Mouse (Mus musculus) induced T-regulatory cell, adult 2 months (primary cell): ENCODE results near the gene Ephb1.

Experiments used
- DNase-seq: peaks from one replicate; pipeline ENCODE4 v3.0.0-alpha.2; 2012; ENCODE audit warnings: low read depth

The Ephb1 gene

DNA sequence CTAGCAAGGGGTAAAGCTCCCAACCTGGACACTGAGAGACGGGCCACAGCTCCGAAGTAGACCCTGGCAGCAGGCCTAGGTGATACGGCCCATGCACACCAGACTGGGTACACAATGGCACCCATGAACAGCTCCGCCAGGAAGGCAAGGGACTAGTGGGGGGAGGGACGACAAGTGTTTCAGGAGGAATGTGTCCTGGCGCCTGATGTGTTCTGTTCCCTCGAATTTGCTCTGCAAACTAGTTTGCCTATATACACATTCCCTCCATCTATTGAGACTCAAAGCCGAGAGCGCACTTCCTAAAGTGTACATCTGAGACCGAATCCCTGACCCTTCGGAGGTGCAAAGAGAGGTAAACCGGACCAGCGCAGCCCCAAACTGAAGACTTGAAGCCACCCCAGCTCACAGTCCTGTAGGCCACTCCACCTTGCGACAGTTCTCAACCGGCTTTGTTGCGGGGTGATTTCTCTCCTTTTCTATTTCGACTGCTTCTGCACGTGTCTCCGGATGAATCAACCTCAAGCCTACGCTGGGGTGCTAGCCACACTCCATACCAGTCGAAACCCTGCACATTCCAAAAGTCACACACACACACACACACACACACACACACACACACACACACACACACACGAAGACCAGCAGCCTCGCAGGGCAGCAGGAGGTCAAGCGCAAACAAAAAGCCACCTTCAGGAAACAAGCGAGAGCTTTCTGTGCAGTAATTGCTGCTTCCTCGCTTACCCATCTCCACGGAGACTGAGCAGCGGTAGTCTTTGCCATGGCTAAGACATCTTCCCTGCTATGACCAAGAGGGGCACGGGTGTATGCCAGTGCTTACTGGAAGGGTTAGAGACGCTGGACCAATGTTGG lies 2.1 kb downstream of the Ephb1 start:
- no peak for DNase-seq

DNA sequence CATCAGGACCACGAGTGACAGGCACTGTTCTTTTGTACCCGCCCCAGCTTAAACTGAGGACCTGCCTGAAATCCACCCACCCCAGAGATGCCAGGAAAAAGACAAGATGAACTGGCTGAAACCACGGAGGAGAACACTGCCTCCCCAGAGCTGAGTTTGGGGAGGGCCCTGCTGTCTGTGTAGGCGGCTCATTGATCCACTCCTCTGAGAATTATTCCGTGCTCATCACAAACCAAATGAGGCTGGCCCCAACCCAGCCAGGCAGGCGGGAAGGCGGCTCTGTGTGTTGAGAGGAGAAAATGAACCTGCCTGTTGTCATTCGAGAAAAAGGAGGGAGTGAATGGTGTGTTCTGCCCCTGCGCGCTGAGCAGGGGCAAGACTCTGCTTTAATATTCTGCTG lies 2.8 kb downstream of the Ephb1 start:
- no peak for DNase-seq

DNA sequence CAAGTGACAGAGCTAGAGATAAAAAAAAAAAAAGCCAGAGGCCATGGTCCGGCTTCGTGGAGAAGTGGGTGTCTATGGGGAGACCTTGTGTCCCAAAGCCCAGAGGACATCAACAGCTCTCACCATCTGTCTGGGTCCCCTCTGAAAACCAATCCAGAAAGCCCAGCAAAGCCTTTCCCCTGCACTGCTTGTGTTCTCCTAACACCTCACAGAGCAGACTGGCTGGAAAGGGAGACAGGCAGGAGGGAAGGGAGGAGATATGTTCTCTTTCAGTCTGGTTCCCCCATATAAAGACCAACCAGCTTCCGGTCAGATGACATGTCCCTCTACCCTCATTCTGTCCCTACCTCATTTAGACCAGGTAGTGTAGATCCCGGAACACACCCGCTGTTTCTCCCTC lies 3.3 kb downstream of the Ephb1 start:
- no peak for DNase-seq

DNA sequence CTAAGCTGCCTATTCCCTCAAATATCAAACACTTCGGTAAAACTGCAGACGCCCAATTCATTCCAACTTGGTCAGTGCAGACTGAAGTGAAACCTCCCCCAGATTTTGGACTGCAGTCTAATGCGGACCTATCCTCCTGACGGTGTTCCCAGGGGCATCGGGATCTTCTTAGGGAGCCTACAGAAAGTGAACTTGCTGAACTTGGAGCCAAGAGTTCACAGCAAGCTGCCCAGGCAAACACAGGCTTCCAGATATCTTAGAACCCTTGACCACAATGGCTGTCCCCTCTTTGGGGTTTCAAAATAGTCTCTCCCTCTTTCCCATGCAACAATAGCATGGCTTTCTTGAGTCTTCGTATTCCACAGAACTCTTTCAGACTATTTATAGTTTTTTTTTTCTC lies 3.8 kb downstream of the Ephb1 start:
- no peak for DNase-seq

DNA sequence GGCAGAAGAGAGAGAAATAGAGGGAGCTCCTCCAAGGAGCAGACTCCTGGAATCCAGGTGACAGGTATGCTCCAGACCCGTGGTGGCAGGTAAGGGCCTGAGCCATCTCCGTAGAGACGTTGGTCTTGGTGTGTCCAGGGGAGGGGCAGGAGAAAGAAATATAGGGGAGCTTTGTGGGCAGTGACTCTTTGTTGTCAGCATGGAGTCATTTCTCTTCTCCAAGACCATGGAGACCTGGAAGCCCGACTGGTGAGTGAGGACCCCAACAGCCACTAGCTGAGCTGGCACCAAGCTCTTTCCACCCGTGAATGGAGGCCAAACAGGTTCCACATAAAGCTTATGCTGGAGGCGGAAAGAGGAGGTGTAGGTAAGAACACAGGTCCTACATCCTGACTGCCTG lies 4.4 kb downstream of the Ephb1 start:
- no peak for DNase-seq

DNA sequence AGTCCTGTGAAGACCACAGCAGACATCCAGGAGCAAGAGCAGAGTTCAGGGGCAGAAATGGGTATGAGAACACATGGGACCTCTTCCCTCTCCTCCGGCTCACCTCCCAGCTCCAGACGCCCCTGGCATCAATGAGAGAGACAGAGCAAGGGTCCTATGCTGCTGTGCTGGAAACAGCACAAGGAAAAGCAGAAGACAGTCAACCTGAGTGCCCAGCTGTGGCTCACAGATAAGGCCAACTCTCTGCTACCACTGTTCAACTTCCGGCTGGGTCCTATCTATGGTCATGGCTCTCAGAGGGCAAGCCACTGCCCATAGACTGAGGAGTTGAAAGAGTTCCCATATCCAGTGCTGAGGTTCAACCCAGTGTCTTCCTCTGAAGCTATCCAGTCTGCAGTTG lies 7.7 kb downstream of the Ephb1 start:
- DNase-seq: no peak

DNA sequence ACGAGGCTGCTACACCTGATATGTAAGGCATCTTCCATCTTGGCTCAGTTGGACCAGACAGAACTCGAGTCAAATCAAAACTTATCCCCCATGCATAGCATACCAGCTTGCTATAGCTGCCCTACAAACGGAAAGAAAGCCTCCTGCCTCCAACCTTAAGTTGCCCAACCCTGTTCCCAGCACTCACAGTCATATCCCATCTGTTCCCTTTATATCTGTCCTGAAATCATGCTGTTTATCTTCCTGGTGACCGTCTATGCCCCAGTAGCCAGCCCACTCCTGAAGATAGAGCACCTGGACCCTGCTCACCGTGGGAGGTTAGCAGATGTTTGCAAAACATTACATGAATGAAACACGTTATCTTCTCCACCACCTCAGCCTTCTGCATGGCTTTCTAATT lies 9.0 kb downstream of the Ephb1 start:
- DNase-seq: no peak

DNA sequence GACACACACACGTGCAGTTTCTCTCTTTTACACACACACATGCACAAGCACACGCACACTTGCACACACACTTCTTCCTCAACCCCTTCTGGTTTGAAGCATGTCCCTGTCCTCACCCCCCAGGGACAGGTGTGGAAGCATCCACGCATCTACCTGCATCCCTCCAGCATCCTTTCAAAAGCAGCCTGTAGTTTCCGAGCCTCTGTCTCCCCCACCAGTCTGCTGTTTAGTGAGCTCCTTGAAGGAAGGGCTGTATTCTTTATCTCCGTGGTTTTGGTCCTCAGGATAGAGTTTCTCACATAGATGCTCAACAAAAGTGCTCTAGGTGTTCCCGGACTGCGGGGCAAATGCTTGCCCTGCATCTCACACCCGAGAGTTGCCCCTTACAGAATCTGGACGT lies 9.4 kb downstream of the Ephb1 start:
- DNase-seq: no peak

DNA sequence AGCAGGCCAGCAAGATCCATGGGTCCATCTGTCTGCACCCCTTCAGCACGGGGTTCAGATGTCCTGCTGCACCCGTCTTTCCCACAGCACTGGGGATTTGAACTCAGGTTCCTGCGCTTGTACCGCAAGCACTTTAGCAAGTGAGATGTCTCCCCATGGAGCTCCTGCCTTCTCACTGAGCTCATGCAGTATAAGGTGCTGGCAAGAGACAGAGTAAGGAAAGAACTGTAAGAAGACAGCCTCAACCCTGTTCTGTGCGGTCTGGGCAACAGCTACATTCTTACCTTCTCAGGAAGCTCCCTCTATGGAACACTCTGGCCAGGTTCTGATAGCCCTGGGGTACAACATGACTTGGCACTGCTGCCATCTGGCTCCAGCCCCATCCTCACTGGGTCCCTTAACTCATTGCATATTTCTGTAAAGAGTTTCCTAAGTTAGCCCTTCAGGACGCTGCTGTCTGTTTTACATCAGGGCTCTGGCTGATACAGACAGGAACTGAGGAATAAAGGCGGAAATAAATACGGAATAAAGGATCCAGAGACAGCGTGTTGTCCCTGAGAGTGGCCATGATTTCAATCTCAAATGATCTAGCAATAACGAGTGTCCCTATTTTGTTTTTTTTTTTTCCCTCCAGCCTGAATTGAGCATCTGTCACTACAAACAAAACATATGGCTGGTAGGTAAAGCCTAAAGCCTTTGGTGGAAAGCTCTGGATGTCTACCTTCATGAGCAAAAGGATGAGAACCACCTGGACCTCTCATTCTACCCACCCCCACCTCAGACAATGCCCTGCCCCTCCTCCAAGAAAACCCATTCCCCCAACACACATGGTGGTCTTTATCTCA lies 10.2 kb downstream of the Ephb1 start:
- no peak for DNase-seq

DNA sequence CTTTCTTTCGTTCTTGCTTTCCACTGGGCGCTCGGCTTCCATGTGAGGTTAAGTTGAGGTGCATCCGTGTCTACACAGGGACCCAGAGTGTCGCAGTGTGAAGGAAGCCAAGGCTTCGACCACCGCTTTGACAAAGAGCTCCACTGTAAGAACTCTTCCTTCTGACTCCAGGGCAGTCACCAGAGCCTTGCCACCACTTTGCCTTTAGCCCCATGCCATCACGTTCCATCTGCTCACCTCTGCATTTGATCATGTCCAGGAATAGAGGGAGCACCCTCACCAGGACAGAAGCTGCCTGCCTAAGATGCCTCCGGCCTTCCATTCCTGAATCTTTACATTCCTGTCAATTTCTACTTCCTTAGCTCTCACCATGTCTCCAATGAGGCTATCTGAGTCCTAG lies 11.4 kb downstream of the Ephb1 start:
- no peak for DNase-seq

DNA sequence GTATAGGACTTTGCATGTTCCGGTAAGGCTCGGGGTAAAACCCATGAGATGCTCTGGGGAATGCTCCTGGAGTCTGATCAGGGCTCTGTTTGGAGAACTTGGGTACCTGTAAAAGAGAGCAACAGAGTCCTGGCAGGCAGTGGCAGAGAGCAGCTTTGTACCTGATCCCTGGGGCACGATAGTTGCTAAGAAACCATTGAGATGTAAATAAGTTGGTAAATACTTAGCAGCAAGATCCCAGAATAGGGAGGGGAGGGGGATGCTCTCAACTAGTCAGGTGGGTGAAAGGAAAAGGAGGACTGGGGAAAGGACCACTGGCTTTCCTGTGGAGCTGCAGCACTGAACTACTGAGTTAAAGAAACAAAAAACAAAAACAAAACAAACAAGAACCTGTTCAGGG lies 12.5 kb downstream of the Ephb1 start:
- no peak for DNase-seq

DNA sequence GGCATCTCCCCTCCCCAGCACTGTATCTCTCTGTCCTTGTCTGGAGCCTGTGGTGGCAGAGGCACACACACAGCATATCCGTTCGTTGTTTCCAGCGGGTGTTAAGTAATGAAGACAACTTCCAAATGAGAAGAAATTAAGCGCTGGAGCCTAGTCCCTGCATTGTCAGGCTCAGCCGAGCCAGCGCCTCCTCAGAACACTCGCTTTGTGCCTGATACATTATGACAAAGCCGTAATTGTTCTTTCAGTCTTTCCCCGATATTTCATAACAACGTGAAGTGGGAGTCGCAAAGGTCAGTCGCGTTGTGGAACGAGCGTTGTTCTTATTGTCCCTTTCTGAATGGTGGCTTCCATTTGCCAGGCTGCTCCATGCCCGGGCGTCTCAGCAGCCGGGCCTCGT lies 13.7 kb downstream of the Ephb1 start:
- DNase-seq: no peak

DNA sequence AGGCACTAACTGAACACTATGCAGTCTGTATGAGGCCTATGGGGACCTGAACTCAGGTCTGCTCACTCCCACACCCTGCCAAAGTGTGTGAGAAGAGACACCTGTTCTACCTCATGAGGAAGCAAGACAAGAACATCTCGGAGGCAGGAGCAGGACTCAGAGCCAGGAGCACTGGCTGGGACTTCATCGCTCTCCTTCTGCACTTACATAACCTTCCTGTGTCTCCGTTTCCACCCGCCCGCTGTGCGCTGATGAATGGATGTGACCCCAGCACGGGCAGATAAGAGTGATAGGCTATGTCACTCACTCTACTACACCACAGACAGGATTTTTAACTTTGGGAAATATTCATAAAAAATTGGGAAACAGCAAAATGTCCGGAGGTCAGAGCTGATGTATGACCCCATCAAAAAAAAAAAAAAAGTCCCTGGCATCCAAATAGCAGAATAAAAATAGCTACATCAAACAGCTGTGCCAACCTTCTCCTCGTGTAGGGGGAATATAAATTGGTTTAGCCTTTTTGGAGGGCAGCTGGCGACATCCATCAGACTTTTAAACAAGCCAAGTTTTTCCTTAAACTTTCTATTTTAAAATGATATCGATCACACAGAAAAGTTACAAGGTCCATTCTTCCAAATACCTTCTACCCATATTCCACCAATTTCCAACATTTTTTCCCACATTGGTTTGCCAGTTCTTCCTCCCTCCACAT lies 18.8 kb downstream of the Ephb1 start:
- DNase-seq: no peak

DNA sequence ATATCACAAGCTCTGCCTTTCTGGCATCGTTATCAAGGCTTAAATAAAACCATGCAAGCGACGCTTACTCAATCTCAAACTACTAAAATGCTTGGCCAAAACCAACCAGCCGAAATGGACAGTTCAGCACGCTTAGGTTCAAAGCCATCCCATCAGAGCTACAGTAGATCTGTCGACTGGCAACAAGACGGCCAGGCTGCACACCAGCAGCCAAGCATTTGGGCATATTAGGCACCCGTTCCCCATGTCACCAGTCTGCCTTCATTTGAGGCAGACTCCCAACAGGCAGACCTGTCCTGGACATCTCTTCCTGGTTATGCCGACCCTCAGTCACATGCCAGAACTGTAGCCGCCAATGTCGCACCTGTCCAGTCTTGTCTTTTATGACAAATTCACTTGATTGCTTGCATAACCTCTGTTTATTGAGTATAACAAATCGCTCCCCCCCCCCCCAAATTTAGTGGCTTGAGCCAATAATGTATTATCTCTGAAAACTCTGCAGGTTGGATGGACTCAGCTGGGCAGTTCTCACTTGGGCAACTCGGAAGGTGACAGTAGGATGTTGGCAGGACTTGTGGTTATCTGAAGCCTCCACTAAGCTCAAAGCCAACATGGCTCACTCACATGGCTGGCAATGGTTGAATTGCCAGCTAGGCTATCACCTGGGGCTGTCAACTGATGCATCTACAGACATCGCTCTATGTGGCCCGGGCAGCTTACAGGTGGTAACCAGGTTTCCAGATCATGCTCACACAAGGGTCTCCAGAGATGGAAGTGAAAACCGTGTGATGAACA lies 24.0 kb downstream of the Ephb1 start:
- DNase-seq: no peak

DNA sequence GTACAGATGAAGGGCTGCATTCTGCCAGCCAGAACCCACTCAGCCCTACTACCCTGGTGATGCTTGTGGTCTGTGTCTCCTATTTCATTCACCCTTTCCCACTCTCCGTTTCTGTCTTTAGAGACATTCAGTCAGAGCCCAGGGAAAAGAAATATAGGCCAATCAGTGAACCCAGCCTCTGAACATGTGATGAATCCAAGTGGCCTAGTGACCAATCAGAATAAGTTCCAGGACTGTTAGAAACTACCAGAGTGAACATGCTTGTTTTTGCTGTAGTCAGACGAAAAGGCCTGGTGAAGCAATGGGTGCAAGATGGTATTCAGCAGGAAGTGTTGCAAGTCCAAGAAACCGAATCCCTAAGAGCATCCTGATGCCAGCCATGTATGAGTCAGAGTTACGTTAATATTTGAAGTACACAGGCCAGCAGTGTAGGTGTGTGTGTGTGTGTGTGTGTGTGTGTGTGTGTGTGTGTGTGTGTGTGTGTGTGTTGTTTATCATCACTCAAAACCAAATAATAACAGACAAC lies 26.8 kb downstream of the Ephb1 start:
- DNase-seq: no peak

DNA sequence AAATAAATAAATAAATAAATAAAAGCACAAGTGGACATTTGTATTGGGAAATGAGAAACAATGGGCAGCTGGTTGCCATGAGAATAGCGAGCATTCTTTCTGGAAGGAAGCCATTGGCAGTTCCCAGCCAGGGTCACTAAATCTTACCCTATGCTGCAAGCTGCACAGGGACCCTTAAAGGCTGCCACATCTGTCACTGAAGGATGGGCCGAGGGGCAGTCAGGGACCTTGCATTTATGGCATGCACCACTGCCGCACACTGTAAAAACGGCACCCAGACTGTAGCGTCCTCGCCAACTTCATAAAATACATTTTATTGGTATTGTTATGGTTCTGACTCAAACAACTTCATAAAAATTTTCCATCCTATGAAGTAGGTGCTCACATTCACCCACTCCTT lies 39.1 kb downstream of the Ephb1 start:
- DNase-seq: no peak

DNA sequence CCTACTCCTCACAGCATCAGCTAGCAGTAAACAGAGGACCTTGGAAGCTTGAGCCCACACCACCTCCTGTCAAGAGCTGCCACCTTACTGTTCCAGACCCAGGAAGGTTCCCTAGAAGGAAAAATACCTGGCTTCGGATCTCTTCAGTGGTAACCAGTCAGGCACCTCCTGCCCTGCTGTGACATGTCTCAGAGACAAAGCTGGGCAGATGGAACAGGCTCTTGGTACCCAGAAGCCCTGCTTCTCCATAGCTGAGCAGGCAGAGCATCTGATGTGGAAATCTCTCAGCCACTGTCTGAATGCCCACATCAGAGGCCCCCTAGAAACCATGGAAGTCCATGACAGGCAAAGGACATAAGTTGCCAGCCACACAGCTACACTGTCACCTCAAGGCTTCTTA lies 39.7 kb downstream of the Ephb1 start:
- DNase-seq: no peak

DNA sequence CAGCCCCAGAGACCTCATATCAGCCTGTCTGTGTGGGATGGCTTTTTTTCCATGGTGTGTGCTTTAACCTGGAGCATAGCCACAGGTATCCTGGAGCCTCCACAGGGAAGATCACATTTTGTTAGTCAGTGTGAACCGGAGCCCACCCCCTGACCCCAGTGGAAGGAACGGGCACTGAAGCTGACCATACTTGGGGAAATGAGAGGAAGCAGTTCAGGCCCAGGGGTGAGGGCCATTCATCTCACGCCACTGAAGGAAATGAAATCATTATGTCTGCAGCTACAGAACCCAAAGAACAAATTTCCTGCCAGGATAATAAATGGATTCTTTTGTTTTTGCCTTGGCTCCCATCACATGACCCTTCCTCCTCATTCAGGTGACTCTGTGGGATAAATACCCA lies 44.1 kb downstream of the Ephb1 start:
- DNase-seq: no peak

DNA sequence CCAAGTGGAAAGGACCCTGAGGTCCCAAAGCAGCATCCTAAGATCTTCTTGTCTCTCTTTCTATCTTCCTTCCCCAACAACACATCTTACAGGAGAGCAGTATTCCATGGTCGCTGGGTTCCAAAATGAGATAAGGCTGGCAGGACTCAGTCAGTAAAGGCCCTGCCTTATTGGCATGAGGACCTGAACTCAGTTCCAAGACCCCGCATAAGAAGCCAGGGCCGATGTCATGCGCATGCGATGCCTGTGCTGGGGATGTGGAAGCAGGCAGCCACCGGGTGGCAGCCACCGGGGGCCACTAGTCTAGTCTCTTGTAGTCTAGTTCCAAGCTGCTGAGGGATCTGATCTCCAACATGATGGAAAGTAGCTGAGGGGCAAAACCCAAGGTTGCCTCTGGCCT lies 45.2 kb downstream of the Ephb1 start:
- DNase-seq: no peak

DNA sequence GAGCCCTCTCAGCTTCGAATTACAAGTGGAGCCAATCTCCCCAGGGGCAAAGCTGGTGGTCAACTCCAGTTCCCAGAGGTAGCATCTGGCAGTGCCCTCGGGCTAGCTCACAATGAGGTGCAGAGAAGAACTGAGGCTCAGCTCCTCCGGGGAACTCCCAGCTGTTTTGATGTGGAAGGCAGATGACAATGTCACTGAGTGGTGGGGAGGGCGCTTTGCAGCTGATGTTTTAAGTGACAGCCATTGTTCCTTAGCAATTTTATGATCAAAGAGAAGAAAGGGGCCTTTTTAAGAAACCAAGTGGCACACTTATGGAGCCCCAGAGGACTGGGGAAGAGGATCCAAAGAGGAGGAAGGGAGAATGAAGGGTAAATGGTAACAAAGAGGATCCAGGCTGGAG lies 46.8 kb downstream of the Ephb1 start:
- DNase-seq: no peak

DNA sequence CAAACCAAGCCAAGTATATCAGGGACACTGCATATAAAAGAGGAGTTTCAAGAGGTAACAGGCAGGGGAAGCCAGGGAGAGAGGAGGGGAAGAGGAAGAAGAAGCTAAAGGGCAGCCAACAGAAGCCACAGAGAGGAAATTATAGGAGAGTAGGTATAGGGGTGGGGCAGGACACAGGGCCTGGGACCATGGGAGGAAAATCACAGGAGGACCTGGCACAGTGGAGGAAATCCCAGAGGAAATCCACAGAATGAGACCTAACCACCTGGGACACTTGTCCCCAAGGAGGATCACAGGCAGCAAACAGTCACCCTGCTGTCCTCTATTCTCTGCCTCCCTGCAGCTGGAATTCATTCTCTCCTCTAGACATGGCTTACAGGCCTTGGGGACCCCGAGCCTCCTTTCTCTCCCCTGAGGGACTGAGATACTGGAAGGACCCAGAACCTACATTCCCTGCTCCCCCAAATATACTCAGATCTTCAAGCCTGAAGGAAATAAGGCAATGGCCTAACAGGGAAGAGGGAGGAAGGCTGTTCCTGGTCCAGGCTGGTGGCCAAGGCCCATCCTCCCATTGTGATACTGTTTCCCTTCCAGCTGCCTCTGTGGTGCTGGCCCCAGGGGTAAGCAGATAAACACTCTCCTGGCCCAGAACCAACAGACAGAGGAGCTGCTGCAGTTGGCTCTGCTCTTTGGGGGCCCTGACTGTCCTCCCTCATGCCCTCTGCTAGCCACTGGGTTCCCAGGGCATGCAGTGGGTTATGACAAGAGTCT lies 47.7 kb downstream of the Ephb1 start:
- no peak for DNase-seq
